Mouse (Mus musculus) bone marrow, adult 2 months (tissue): ENCODE data around the gene Bgn. TPM values are rescaled to one million over a fixed set of nuclear protein-coding genes. Genes with fewer than 3 reads are reported as not detected.

Source experiments
- H3K27ac ChIP-seq: fragments of 200-500 bp; 2 replicates; pipeline ENCODE4 v1.5.1; 2012; ENCODE audit warnings: low read depth, mild to moderate bottlenecking, control low read depth, inconsistent platforms, low read length; ENCODE audit not compliant: control insufficient read depth, poor library complexity, insufficient read depth
- H3K4me1 ChIP-seq: fragments of 200-500 bp; 2 replicates; pipeline ENCODE4 v1.6.1; 2011; ENCODE audit warnings: low read length; ENCODE audit not compliant: control insufficient read depth, insufficient read depth
- H3K4me3 ChIP-seq: fragments of 200-500 bp; replicated peaks from 2 replicates; pipeline ENCODE3; 2011; ENCODE audit warnings: mild to moderate bottlenecking, low read depth, low read length, control low read depth; ENCODE audit not compliant: control insufficient read depth
- CTCF ChIP-seq: fragments of 200-500 bp; IDR thresholded peaks from 2 replicates; pipeline ENCODE4 v1.5.1; 2011; ENCODE audit warnings: low read length, control low read depth; ENCODE audit not compliant: control insufficient read depth, insufficient read depth
- POLR2A ChIP-seq: fragments of 200-500 bp; IDR thresholded peaks from 2 replicates; pipeline ENCODE4 v1.6.1; 2011; ENCODE audit warnings: low read depth, mild to moderate bottlenecking, control low read depth, low read length, borderline replicate concordance; ENCODE audit not compliant: control insufficient read depth
- WGBS: fragments of 180-500 bp; shearing (Covaris S2); methylation state at CpG from one replicate; pipeline ENCODE4 v1.1.7; 2018; 5-methylcytosine and 5-hydroxymethylcytosine counted together
- polyA plus RNA-seq: library from polyadenylated mRNA; stranded (reverse); fragments of >200 nt; gene quantifications from 2 replicates; pipeline ENCODE4 v1.2.4, GENCODE M21; 2011; ENCODE audit warnings: low replicate concordance; ENCODE audit not compliant: missing spikeins, insufficient read depth, insufficient read length

Gene Bgn
- polyA plus RNA-seq, 1 experiment = 140 TPM

DNA sequence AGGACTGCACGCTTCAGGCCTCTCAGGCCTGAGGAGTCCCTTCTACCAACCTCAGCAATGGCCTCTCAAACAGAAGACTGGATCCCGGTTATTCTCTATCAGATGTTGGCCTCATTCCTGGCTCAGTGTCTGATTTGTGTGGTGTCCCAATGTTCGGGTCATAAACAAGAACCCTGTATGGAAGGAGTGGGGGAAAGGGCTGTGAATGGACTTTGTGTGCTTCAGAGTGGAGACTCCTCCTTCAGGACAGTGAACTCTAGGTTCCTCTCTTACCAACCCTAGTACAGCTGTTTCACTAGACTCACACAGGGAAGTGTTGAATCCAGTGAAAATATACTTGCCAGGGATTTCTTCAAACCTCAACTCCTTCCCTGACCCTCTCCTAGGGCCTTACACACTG lies 15.1 kb upstream of the Bgn start:
- 74% methylated on average over 3 of the region's 3 CpGs for WGBS
- Histone ChIP-seq H3K27ac (no peak overlapping the region), H3K4me1 (no peaks in the 10 kb centered on the region), H3K4me3 (no peak overlapping the region)
- TF ChIP-seq POLR2A (no peak), CTCF (no peak)

DNA sequence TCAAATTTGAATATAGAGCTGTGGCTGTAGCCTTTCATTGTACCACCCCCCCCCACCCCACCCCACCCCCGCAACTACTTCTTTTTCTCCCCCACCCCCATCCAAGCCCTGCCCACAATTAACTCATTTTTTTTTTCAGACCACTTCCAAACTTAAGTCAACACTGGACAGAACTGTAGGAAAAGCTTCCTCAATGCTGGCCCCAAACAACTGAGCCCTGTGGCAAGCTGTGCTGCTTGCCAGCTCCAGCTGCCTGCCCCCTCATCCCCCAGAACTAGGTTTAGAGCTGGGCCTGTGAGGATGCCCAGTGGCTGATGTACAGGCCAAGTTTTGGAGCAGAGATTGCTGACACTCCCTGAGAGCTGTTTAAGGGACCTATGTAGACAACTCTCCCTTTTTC lies 14.7 kb upstream of the Bgn start:
- 69% methylated on average over 1 of the region's 1 CpGs for WGBS
- Histone ChIP-seq H3K27ac (no peak overlapping the region), H3K4me1 (no peaks in the 10 kb centered on the region), H3K4me3 (no peak overlapping the region)
- TF ChIP-seq CTCF (no peak), POLR2A (no peak)

DNA sequence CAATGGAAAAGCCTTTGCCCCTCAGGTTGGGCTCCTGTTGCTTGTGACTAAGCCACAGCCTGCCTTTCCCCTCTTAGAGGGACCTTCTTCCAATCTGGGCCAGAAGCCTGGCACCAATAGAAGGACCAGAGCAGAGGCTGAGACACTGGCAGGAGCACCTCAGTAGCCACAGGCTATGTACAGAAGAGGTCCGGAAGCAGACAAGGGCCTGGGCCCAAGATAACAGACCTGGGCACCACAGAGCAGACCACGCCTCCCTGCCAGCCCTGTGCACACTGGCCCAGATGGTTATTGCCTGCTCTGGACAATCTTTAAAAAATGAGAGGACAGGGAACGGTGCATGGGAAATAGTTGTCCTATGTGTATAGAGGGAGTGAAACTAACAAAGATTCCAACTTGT lies 11.6 kb upstream of the Bgn start:
- no peak overlapping the region for H3K4me3 ChIP-seq
- no peaks in the 10 kb centered on the region for H3K4me1 ChIP-seq
- TF ChIP-seq POLR2A = no peak
- no peak for TF ChIP-seq CTCF
- WGBS = 44% methylated on average over 3 of the region's 3 CpGs
- H3K27ac ChIP-seq = no peak overlapping the region

DNA sequence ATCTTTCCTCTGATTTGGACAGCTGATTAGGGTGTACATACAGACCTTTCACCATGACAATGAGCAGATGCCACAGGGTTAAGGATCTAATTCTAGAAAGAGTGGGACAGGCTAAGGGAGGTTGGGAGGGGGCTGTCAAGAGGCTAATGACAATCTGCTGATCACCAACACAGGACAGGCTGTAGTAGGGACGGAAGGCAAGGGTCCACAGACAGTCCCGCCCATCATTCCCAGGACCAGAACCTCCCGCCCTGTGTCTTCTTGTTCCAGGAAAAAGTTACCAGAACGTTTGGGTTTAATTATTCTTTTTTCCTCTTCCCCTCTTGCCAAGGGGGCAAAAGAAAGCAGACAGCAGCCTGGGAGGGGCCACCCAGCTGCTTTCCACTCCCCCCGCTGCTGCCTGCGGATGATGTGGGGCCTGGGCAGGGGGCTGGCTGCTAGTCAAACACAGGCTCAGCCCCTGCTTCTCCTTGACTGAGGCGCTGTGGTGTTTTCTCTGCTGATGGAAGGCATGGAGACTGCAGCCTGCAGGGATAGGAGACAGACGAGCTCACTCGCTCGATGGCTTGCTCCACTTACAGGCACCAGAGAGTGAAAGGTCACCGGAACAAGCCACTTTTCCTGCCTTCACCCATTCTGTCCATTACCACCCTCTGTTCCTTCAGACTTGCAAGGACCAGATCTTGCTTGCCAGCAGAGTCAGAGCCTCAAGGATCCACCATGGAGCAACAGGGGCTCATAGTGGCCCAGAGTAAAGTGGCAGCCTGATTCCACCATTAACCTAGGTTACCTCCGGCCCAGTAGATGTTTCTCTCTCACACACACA lies 8.8 kb upstream of the Bgn start:
- Histone ChIP-seq H3K4me1 (no peaks in the 10 kb centered on the region), H3K27ac (no peak overlapping the region), H3K4me3 (no peak overlapping the region)
- WGBS = 68% methylated on average over 12 of the region's 12 CpGs
- TF ChIP-seq CTCF = no peak

DNA sequence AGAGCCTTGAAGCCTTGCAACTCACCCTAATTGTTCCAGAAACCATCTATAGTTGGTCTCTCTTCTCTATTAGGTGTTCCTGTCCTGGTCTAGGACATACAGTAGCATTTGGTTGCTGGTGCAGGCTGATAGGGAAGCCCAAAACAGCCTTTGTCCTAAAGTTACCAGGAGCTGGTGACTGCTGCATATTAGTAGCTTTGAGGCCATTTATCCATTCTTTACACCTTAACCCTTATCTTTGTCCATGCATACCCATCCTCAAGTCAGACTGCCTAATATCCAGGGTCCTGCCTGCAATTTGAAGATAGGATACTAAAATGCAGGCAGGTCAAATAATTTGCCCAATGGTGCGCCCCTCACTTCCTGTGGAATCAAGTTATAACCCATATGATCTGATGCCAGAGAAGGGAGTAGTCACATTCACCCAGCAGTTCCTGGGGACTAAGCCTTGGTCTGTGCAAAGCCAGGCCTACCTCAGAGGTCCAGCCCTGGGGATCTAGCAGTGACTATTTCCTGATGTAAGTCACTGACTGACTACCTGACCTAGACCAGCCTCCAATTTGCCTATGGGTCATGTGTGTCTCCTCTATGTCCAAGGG lies 7.6 kb upstream of the Bgn start:
- H3K27ac ChIP-seq = no peak overlapping the region
- H3K4me1 ChIP-seq = no peaks in the 10 kb centered on the region
- 86% methylated on average over 1 of the region's 1 CpGs for WGBS
- no peak overlapping the region for H3K4me3 ChIP-seq
- TF ChIP-seq POLR2A = no peak

DNA sequence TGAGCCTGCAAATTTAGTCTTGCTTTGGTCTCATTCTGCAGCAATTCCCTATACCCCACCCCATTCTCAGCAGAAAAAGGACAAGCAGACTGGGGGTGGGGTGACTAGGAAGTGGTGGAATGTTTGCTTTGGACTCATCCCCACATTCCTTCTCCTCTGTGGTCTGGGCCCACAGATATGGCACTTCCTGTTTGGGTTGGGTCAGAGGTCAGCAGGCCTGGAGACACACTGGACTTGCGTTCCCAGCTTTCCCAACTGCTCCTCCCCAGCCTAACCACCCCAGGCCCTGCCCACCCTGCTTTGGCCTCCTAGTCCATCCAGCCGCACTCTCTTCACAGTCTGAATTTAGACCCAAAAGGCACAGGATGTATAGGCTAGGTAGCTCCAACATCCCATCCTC lies 6.8 kb upstream of the Bgn start:
- TF ChIP-seq POLR2A (no peak), CTCF (no peak)
- no peak overlapping the region for H3K27ac ChIP-seq
- H3K4me3 ChIP-seq = no peak overlapping the region
- no peaks in the 10 kb centered on the region for H3K4me1 ChIP-seq
- 60% methylated on average over 2 of the region's 2 CpGs for WGBS

DNA sequence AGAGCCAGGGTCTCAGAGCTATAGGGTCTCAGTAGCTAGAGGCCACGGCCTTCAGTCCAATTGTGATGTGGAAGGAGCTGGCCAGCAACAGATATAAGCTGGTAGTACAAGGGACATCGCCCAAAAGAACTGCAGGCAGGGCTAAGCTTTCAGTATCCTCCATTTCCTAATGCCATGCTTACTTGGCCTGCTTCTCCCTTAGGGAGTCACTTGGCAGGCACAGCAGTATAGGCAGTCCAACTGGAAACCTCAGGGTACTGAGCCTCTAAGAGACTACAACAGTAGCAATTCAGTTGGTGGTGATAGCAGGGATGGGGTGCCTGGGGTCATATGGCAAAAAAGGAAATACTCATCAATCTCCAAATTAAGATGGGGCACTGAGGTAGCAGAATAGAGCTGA lies 5.9 kb upstream of the Bgn start:
- TF ChIP-seq POLR2A = no peak
- TF ChIP-seq CTCF = no peak
- no peak overlapping the region for H3K27ac ChIP-seq
- WGBS = 79% methylated on average over 2 of the region's 2 CpGs
- no peak overlapping the region for H3K4me3 ChIP-seq
- no peaks in the 10 kb centered on the region for H3K4me1 ChIP-seq

DNA sequence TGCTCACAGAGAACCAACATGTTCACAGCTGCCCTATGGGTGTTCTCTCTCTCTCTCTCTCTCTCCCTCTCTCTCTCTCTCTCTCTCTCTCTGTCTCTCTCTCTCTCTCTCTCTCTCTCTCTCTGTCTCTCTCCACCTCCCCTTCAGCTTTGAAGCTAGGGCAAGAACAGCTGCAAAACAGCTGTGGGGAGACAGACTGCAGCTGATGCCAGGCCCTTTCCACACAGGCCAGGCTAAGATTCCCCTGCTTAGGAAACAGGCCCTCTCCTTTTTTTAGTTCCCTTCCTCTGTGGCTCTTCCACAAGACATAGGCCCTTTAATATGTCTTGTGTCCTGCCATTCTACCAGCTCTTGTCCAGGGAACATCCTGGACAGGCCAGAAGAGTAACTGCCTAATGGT lies 3.7 kb upstream of the Bgn start:
- no peak overlapping the region for H3K4me3 ChIP-seq
- TF ChIP-seq POLR2A (no peak), CTCF (no peak)
- no peak overlapping the region for H3K27ac ChIP-seq
- H3K4me1 ChIP-seq = no peaks in the 10 kb centered on the region

DNA sequence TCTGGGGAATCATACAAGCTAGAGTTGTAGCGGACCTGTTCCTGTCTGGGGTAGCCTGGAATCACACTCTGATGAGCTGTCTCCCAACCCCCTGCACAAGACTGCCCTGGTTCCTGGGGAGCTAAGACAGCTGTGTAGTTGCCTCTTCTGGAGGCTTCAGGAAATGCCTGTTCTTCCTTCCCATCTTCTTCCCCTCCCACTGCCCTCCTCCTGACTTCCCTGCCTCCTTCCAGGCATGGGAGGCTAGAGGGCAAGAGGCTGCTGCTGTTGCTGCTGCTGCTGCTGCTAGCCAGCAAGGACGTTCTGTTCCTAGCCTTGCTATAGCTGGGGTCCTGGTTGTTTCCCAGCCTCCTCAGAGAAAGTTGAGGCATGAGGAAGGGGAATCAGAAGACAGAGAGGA lies 3.1 kb upstream of the Bgn start:
- H3K27ac ChIP-seq = no peak overlapping the region
- no peak overlapping the region for H3K4me3 ChIP-seq
- 76% methylated on average over 2 of the region's 2 CpGs for WGBS
- no peaks in the 10 kb centered on the region for H3K4me1 ChIP-seq
- no peak for TF ChIP-seq POLR2A
- TF ChIP-seq CTCF = no peak
